Mouse (Mus musculus) lung, postnatal 0 days (tissue): ENCODE data around the gene Ccdc146. TPM values are rescaled to one million over a fixed set of nuclear protein-coding genes. Genes with fewer than 3 reads are reported as not detected.
A peak's percentile ranks its signal among the peaks of the same experiment; 100 is the strongest.

ENCODE experiments used
- ATAC-seq: fragments of 200-750 bp; cut with Nextera tagmentation; 2 replicates; pipeline ENCODE4 v1.8.0; 2017; ENCODE audit warnings: moderate library complexity
- DNase-seq: peaks from one replicate; pipeline ENCODE4 v3.0.0-alpha.2; 2016; ENCODE audit warnings: low spot score
- H3K27ac ChIP-seq: fragments of 300-500 bp; sonication (generic); 2 replicates; pipeline ENCODE4 v1.5.1; 2014; ENCODE audit warnings: antibody characterized with exemption, mild to moderate bottlenecking, low read length, mixed read lengths
- H3K27me3 ChIP-seq: fragments of 300-500 bp; sonication (generic); replicated peaks from 2 replicates; pipeline ENCODE4 v1.6.1; 2014; ENCODE audit warnings: low read length, mixed read lengths; ENCODE audit not compliant: insufficient read depth
- H3K36me3 ChIP-seq: fragments of 300-500 bp; sonication (generic); 2 replicates; pipeline ENCODE4 v1.6.1; 2014; ENCODE audit warnings: low read length, mixed read lengths; ENCODE audit not compliant: insufficient read depth
- H3K4me1 ChIP-seq: fragments of 300-500 bp; sonication (generic); 2 replicates; pipeline ENCODE4 v1.6.1; 2014; ENCODE audit warnings: antibody characterized with exemption, low read depth, low read length, mixed read lengths; ENCODE audit not compliant: insufficient read depth
- H3K4me2 ChIP-seq: fragments of 300-500 bp; sonication (generic); replicated peaks from 2 replicates; pipeline ENCODE4 v1.6.1; 2014; ENCODE audit warnings: low read depth, mild to moderate bottlenecking, low read length, moderate library complexity, mixed read lengths
- H3K4me3 ChIP-seq: fragments of 300-500 bp; sonication (generic); 2 replicates; pipeline ENCODE4 v1.5.1; 2014; ENCODE audit warnings: low read depth, low read length
- H3K9ac ChIP-seq: fragments of 300-500 bp; sonication (generic); replicated peaks from 2 replicates; pipeline ENCODE4 v1.6.1; 2014; ENCODE audit warnings: low read depth, mild to moderate bottlenecking
- H3K9me3 ChIP-seq: fragments of 300-500 bp; sonication (generic); 2 replicates; pipeline ENCODE4 v1.6.1; 2016; ENCODE audit warnings: low read length, mixed read lengths
- CTCF ChIP-seq: IDR thresholded peaks from 2 replicates; pipeline ENCODE4 v1.5.1; 2016; ENCODE audit warnings: antibody characterized with exemption, mild to moderate bottlenecking
- EP300 ChIP-seq: IDR thresholded peaks from 2 replicates; pipeline ENCODE4 v1.6.1; 2016; ENCODE audit warnings: antibody characterized with exemption, mild to moderate bottlenecking, control low read depth
- WGBS: fragments of 180-500 bp; shearing (Covaris S2); extraction: QIAGEN DNeasy Blood & Tissue Kit; methylation state at CpG from one replicate; pipeline ENCODE4 v1.1.7; 2014; 5-methylcytosine and 5-hydroxymethylcytosine counted together
- polyA plus RNA-seq: library from polyadenylated mRNA; unstranded; fragments of >200 nt; fragmentation: Nextera tagmentation; extraction: Ambion mirVana; gene quantifications from 2 replicates; pipeline ENCODE4 v1.2.1, GENCODE M21; 2015

Ccdc146 gene
- polyA plus RNA-seq, 1 experiment from 2014 or later = 3.4 TPM

- TF ChIP-seq EP300 (no peak), CTCF (no peak)
- Histone ChIP-seq H3K4me2 (no peak overlapping the region; the same call in 1 of the 2 replicates), H3K9me3 (no peaks in the 10 kb centered on the region), H3K9ac (no peak overlapping the region), H3K4me1 (0 out of 2 replicates have a peak, but pooled peaks cover 3% of the 10 kb centered on the region), H3K4me3 (no peak overlapping the region), H3K36me3 (no peaks in the 10 kb centered on the region), H3K27ac (no peak overlapping the region), H3K27me3 (no peaks in the 10 kb centered on the region)
- 9% methylated on average over 13 of the region's 13 CpGs for WGBS
- no peak for DNase-seq
- peak; percentile 56 for ATAC-seq
Observed at GRCm38 (mm10) chr5:21391616-21392384, 32.7 kb downstream of the Ccdc146 start.

GRCm38 (mm10) chr5:21388855-21389254 lies 35.6 kb downstream of the Ccdc146 start:
- WGBS = 82% methylated on average over 4 of the region's 4 CpGs
- no peak for ATAC-seq
- Histone ChIP-seq H3K9ac (no peak overlapping the region), H3K4me3 (no peak overlapping the region), H3K4me2 (no peak overlapping the region), H3K9me3 (no peaks in the 10 kb centered on the region), H3K4me1 (peaks cover under 1% of the 10 kb centered on the region; the same call in 1 of the 2 replicates), H3K27me3 (no peaks in the 10 kb centered on the region), H3K27ac (no peak overlapping the region), H3K36me3 (no peaks in the 10 kb centered on the region)
- DNase-seq = no peak
- TF ChIP-seq CTCF (no peak), EP300 (no peak)

- Histone ChIP-seq H3K4me2 (no peak overlapping the region), H3K4me3 (no peak overlapping the region), H3K9me3 (no peaks in the 10 kb centered on the region), H3K4me1 (peaks cover 4% of the 10 kb centered on the region; the same call in 1 of the 2 replicates), H3K27me3 (no peaks in the 10 kb centered on the region), H3K36me3 (no peaks in the 10 kb centered on the region), H3K9ac (no peak overlapping the region), H3K27ac (no peak overlapping the region)
- ATAC-seq (no peak), DNase-seq (no peak)
- TF ChIP-seq EP300 (no peak), CTCF (no peak)
Observed at GRCm38 (mm10) chr5:21387340-21387739, 37.1 kb downstream of the Ccdc146 start.

GRCm38 (mm10) chr5:21386432-21386831 lies 38.0 kb downstream of the Ccdc146 start:
- Histone ChIP-seq H3K9ac (no peak overlapping the region), H3K27me3 (no peaks in the 10 kb centered on the region), H3K4me2 (no peak overlapping the region), H3K4me1 (peaks cover 4% of the 10 kb centered on the region; the same call in 1 of the 2 replicates), H3K27ac (no peak overlapping the region), H3K9me3 (no peaks in the 10 kb centered on the region), H3K4me3 (no peak overlapping the region), H3K36me3 (no peaks in the 10 kb centered on the region)
- ATAC-seq (no peak), DNase-seq (no peak)
- 47% methylated on average over 4 of the region's 4 CpGs for WGBS
- no peak for TF ChIP-seq CTCF
- TF ChIP-seq EP300 = no peak

- TF ChIP-seq CTCF (no peak), EP300 (no peak)
- H3K27me3 ChIP-seq = no peaks in the 10 kb centered on the region
- H3K9ac ChIP-seq = no peak overlapping the region
- 82% methylated on average over 9 of the region's 9 CpGs for whole genome bisulfite sequencing
- H3K4me1 ChIP-seq = peaks cover 4% of the 10 kb centered on the region; the same call in 1 of the 2 replicates
- ATAC-seq = no peak
- no peak overlapping the region for H3K4me2 ChIP-seq
- no peak overlapping the region for H3K27ac ChIP-seq
- H3K9me3 ChIP-seq = no peaks in the 10 kb centered on the region
- H3K4me3 ChIP-seq = no peak overlapping the region
- no peak for DNase-seq
- H3K36me3 ChIP-seq = no peaks in the 10 kb centered on the region
Observed at GRCm38 (mm10) chr5:21384976-21385375, 39.5 kb downstream of the Ccdc146 start.

GRCm38 (mm10) chr5:21384252-21384960 lies 40.1 kb downstream of the Ccdc146 start:
- peaks cover 4% of the 10 kb centered on the region; the same call in 1 of the 2 replicates for H3K4me1 ChIP-seq
- H3K36me3 ChIP-seq = no peaks in the 10 kb centered on the region
- no peak overlapping the region for H3K4me2 ChIP-seq
- ATAC-seq = no peak
- no peak overlapping the region for H3K4me3 ChIP-seq
- no peak for DNase-seq
- H3K27ac ChIP-seq = no peak overlapping the region
- WGBS = 64% methylated on average over 13 of the region's 13 CpGs
- H3K9me3 ChIP-seq = no peaks in the 10 kb centered on the region
- no peaks in the 10 kb centered on the region for H3K27me3 ChIP-seq
- H3K9ac ChIP-seq = no peak overlapping the region
- TF ChIP-seq EP300 = no peak
